Mouse (Mus musculus): ENCODE results near the gene Inpp4b.
A peak's percentile ranks its signal among the peaks of the same experiment; 100 is the strongest.
"Not testable (repeated sequence)": the region's sequence is repeated elsewhere in the genome, so short reads cannot be mapped to it uniquely, and the experiment has no call there.

Gene Inpp4b

GRCm38 (mm10) chr8:81776516-81777237 is 434.3 kb downstream of the Inpp4b start:
- no peak for DNase-seq (ENCODE audit: low read depth, low spot score)

GRCm38 (mm10) chr8:81777704-81778103 is 435.3 kb downstream of the Inpp4b start:
- no peak for DNase-seq (ENCODE audit: low read depth, low spot score)

GRCm38 (mm10) chr8:81779440-81779839 is 437.1 kb downstream of the Inpp4b start:
- DNase-seq (ENCODE audit: low read depth, low spot score), result no peak

GRCm38 (mm10) chr8:81780166-81780565 is 437.8 kb downstream of the Inpp4b start:
- DNase-seq (ENCODE audit: low read depth, low spot score), result no peak

GRCm38 (mm10) chr8:81780921-81781675 is 438.7 kb downstream of the Inpp4b start:
- no peak for DNase-seq (ENCODE audit: low read depth, low spot score)

- DNase-seq (ENCODE audit: low read depth, low spot score), result no peak
Measured at GRCm38 (mm10) chr8:81782781-81783180, 440.4 kb downstream of the Inpp4b start.

- no peak for DNase-seq (ENCODE audit: low read depth, low spot score)
Measured at GRCm38 (mm10) chr8:81784775-81785174, 442.4 kb downstream of the Inpp4b start.

- no peak for DNase-seq (ENCODE audit: low read depth, low spot score)
Measured at GRCm38 (mm10) chr8:81788498-81788897, 446.1 kb downstream of the Inpp4b start.

- DNase-seq (ENCODE audit: low read depth, low spot score), result no peak
Measured at GRCm38 (mm10) chr8:81792649-81793048, 450.3 kb downstream of the Inpp4b start.

- no peak for DNase-seq (ENCODE audit: low read depth, low spot score)
Measured at GRCm38 (mm10) chr8:81798501-81798900, 456.1 kb downstream of the Inpp4b start.

GRCm38 (mm10) chr8:81800792-81801191 is 458.4 kb downstream of the Inpp4b start:
- no peak for DNase-seq (ENCODE audit: low read depth, low spot score)

GRCm38 (mm10) chr8:81806797-81807196 is 464.4 kb downstream of the Inpp4b start:
- DNase-seq (ENCODE audit: low read depth, low spot score), result peak; percentile 61

- no peak for DNase-seq (ENCODE audit: low read depth, low spot score)
Measured at GRCm38 (mm10) chr8:81807578-81807977, 465.2 kb downstream of the Inpp4b start.

GRCm38 (mm10) chr8:81808406-81808805 is 466.1 kb downstream of the Inpp4b start:
- no peak for DNase-seq (ENCODE audit: low read depth, low spot score)

- not testable (repeated sequence) for DNase-seq (ENCODE audit: low read depth, low spot score)
Measured at GRCm38 (mm10) chr8:81809414-81809813, 467.1 kb downstream of the Inpp4b start.

- no peak for DNase-seq (ENCODE audit: low read depth, low spot score)
Measured at GRCm38 (mm10) chr8:81812051-81812751, 469.8 kb downstream of the Inpp4b start.

GRCm38 (mm10) chr8:81814742-81815141 is 472.4 kb downstream of the Inpp4b start:
- no peak for DNase-seq (ENCODE audit: low read depth, low spot score)

GRCm38 (mm10) chr8:81815551-81815950 is 473.2 kb downstream of the Inpp4b start:
- DNase-seq (ENCODE audit: low read depth, low spot score), result no peak

GRCm38 (mm10) chr8:81823121-81823520 is 480.8 kb downstream of the Inpp4b start:
- DNase-seq (ENCODE audit: low read depth, low spot score), result no peak

GRCm38 (mm10) chr8:81824975-81825374 is 482.6 kb downstream of the Inpp4b start:
- no peak for DNase-seq (ENCODE audit: low read depth, low spot score)

GRCm38 (mm10) chr8:81826406-81826805 is 484.1 kb downstream of the Inpp4b start:
- DNase-seq (ENCODE audit: low read depth, low spot score), result no peak

- no peak for DNase-seq (ENCODE audit: low read depth, low spot score)
Measured at GRCm38 (mm10) chr8:81827306-81827913, 485.1 kb downstream of the Inpp4b start.
